Mouse (Mus musculus) midbrain, embryonic 10.5 days (tissue): ENCODE data around the gene Arx. TPM values are rescaled to one million over a fixed set of nuclear protein-coding genes. Genes with fewer than 3 reads are reported as not detected.

Experiments used
- DNase-seq: peaks from one replicate; pipeline ENCODE4 v3.0.0-alpha.2; 2017; ENCODE audit warnings: low spot score
- H3K27ac ChIP-seq: fragments of 300-500 bp; sonication (generic); replicated peaks from 2 replicates; pipeline ENCODE4 v1.5.1; 2016; ENCODE audit warnings: mild to moderate bottlenecking
- H3K27me3 ChIP-seq: fragments of 300-500 bp; sonication (generic); 2 replicates; pipeline ENCODE4 v1.6.1; 2016; ENCODE audit warnings: low read depth, mild to moderate bottlenecking; ENCODE audit not compliant: poor library complexity, severe bottlenecking
- H3K36me3 ChIP-seq: fragments of 300-500 bp; sonication (generic); 2 replicates; pipeline ENCODE4 v1.6.1; 2016; ENCODE audit warnings: mild to moderate bottlenecking, moderate library complexity
- H3K4me1 ChIP-seq: fragments of 300-500 bp; sonication (generic); 2 replicates; pipeline ENCODE4 v1.6.1; 2016
- H3K4me3 ChIP-seq: fragments of 300-500 bp; sonication (generic); 2 replicates; pipeline ENCODE4 v1.5.1; 2016; ENCODE audit warnings: mild to moderate bottlenecking, moderate library complexity
- H3K9me3 ChIP-seq: fragments of 300-500 bp; sonication (generic); replicated peaks from 2 replicates; pipeline ENCODE4 v1.6.1; 2016; ENCODE audit warnings: mild to moderate bottlenecking
- WGBS: fragments of 180-500 bp; shearing (Covaris S2); methylation state at CpG from one replicate; pipeline ENCODE4 v1.1.7; 2016; 5-methylcytosine and 5-hydroxymethylcytosine counted together
- polyA plus RNA-seq: library from polyadenylated mRNA; unstranded; fragments of >200 nt; fragmentation: Nextera tagmentation; extraction: Ambion mirVana; gene quantifications from 2 replicates; pipeline ENCODE4 v1.2.1, GENCODE M21; 2016

The Arx gene
- polyA plus RNA-seq, result 7.6 and 9.8 TPM in 2 replicates

DNA sequence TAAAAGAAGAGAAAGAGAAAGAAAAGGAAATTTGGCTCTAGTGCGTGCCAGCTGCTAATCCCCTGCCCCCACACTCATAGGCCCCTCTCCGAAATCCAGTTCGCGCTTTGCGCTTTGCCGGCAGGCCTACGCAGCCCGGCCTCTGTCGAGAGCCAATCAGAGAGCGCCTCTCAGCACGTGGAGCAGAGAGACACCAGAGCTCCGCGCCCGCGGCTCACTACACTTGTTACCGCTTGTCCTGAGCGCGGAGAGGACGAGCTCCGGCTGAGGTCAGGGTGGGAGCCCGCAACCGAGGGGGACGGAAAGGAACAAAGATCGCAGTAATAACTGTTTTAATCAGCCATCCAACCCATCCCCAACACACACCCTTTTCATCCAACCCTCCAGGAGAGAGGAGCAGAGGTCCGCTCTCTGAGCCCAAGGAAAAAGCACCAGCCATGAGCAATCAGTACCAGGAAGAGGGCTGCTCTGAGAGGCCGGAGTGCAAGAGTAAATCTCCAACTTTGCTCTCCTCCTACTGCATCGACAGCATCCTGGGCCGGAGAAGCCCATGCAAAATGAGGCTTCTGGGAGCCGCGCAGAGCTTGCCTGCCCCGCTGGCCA lies at the start of gene Arx:
Gene Arx, plus strand, starts transcription at position 155 of the 603 bp plus-strand sequence.
- WGBS, result 16% methylated on average over 31 of the region's 31 CpGs
- peak; percentile 84 for DNase-seq
- H3K9me3 ChIP-seq, result no peaks in the 10 kb centered on the region
- peak within 1 kb of the TSS; percentile 54 for H3K4me3 ChIP-seq
- peaks cover 98% of the 10 kb centered on the region for H3K27me3 ChIP-seq
- no peaks in the 10 kb centered on the region for H3K36me3 ChIP-seq
- 0 out of 2 replicates have a peak within 1 kb of the TSS, but pooled peaks have one; percentile 23 for H3K27ac ChIP-seq
- H3K4me1 ChIP-seq, result peaks cover 21% of the 10 kb centered on the region

DNA sequence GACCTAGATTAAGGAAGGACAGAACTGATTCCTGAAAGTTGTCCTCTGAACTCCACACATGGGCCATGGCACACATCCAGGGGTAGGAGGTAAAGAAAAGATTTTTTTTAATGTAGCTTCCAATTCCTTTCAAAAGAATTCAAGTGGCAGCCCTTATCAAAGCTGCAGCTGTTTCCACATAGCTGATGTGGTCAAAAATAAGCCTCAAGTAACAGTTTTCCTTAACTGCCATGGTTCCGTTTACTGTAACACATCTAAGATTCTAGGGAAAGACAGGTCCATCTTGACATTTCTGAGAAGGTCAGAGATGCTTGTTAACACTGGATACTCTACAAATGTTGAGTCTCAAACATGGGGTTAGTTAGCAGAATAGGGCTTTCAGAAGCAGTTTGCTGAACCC lies 34.9 kb upstream of the Arx start:
- no peak overlapping the region for H3K27ac ChIP-seq
- H3K4me3 ChIP-seq, result no peak overlapping the region
- DNase-seq, result no peak
- H3K27me3 ChIP-seq, result no peaks in the 10 kb centered on the region
- no peaks in the 10 kb centered on the region for H3K9me3 ChIP-seq
- H3K36me3 ChIP-seq, result no peaks in the 10 kb centered on the region
- 0 out of 2 replicates have a peak, but pooled peaks cover 1% of the 10 kb centered on the region for H3K4me1 ChIP-seq
- WGBS, result 89% methylated on average over 1 of the region's 1 CpGs

DNA sequence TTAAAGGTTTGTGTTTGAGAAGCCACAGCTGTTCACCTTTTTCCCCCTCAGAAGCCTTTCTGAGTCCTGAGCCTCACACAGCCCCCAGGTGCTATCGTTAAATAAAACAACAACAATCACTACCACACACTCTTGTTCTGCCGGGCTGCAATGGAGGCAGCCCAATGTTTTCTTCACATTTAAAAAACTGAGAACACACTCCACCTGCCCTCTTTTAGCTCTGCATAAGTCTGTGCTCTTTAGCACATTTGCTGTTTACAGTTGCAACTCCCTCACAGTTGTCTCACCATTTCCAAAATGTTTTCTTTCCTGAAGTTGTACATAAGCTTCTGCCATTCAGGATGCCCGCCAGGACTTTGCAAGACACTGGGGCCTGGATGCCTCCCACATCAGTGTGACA lies 10.6 kb upstream of the Arx start:
- 51% methylated on average over 3 of the region's 3 CpGs for WGBS
- no peak for DNase-seq

DNA sequence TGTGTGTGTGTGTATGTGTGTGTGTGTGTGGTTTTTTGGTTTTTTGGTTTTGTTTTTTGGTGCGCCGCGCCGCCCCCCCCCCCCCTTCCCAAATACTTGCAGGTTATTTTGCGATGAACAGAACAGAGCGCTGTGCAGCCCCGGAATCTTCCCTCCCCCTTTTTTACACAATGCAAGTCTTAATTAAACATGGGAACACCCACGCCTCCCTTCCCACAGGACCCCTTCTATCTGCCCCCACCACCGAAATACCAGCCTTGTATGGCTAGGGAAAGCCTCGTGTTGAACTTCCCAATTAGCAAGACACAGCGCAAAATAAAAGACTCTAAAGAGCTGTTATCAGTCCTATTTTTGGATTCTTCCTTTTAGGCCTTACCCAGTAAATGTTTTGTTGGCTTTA lies 6.3 kb upstream of the Arx start:
- H3K27me3 ChIP-seq, result peaks cover 92% of the 10 kb centered on the region
- DNase-seq, result no peak
- no peak overlapping the region for H3K27ac ChIP-seq
- peaks cover 6% of the 10 kb centered on the region; the same call in 1 of the 2 replicates for H3K4me1 ChIP-seq
- 37% methylated on average over 5 of the region's 11 CpGs for WGBS
- H3K36me3 ChIP-seq, result no peaks in the 10 kb centered on the region
- no peaks in the 10 kb centered on the region for H3K9me3 ChIP-seq
- no peak overlapping the region for H3K4me3 ChIP-seq

More for the DNA sequence above, 10.6 kb upstream of the Arx start:
- no peak overlapping the region for H3K4me3 ChIP-seq
- no peaks in the 10 kb centered on the region for H3K4me1 ChIP-seq
- no peak overlapping the region for H3K27ac ChIP-seq
- no peaks in the 10 kb centered on the region for H3K36me3 ChIP-seq
- no peaks in the 10 kb centered on the region for H3K9me3 ChIP-seq
- H3K27me3 ChIP-seq, result peaks cover 51% of the 10 kb centered on the region

DNA sequence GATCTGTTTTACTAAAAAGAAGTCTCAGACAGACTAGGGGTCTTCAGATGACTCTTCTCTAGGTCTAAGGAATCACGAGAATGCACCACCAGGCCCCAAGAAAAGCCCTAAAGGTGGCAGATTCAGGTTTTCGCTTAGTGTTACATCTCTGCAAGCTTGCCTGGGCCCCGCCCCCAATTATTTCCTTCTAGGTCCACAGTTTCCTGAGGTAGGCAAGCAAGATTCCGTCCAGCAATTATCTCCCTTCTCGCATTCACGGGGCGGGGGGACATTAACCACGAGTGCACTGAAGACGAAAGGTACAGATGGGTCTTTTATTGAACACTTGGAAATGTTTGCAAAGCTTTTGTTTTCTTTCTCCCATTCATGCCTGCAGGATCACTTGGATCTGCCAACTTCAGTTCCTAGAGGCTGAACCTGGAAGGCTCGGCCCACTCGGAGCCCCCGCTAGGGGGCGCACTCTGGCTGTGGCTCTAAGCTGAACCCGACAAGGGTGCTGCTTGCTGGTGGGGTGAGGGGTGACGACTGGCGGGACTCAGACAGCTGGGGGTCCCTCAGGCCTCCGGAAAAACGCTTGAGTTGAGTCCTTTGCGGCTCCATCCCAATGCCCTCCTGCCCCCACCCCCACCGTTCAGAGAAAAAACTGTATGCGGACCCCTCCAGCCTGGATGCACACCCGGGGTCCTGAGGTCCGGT lies 5.1 kb upstream of the Arx start:
- H3K9me3 ChIP-seq, result no peaks in the 10 kb centered on the region
- DNase-seq, result peak; percentile 75
- H3K4me1 ChIP-seq, result peaks cover 6% of the 10 kb centered on the region; the same call in 1 of the 2 replicates
- WGBS, result 20% methylated on average over 23 of the region's 23 CpGs
- H3K36me3 ChIP-seq, result no peaks in the 10 kb centered on the region
- peak overlapping the region; percentile 39 for H3K4me3 ChIP-seq
- H3K27ac ChIP-seq, result no peak overlapping the region
- H3K27me3 ChIP-seq, result peaks cover 97% of the 10 kb centered on the region

DNA sequence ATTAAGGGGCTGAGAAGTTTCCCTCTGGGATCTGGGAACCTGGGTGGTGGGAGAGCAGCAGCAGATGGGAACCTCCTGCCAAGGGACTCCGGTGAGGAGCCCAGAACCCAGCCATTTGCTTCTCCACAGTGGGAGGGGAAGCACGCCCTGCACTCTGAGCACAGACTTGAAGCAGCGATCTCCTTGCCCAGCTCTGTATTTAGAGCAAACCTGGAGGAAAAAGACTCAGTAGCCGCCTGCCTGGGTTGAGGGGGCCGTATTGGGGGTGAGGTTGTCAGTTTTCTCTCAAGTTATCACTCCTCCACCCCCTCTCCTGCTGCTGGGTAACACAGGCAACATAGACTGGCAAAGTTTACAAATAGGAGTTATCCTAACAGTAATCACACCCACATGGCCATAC lies 4.5 kb upstream of the Arx start:
- no peak for DNase-seq
- no peak overlapping the region; the same call in 1 of the 2 replicates for H3K27ac ChIP-seq
- peaks cover 10% of the 10 kb centered on the region; the same call in 1 of the 2 replicates for H3K4me1 ChIP-seq
- WGBS, result 13% methylated on average over 5 of the region's 5 CpGs
- H3K4me3 ChIP-seq, result peak overlapping the region; percentile 39
- no peaks in the 10 kb centered on the region for H3K9me3 ChIP-seq
- H3K27me3 ChIP-seq, result peaks cover 97% of the 10 kb centered on the region
- no peaks in the 10 kb centered on the region for H3K36me3 ChIP-seq

DNA sequence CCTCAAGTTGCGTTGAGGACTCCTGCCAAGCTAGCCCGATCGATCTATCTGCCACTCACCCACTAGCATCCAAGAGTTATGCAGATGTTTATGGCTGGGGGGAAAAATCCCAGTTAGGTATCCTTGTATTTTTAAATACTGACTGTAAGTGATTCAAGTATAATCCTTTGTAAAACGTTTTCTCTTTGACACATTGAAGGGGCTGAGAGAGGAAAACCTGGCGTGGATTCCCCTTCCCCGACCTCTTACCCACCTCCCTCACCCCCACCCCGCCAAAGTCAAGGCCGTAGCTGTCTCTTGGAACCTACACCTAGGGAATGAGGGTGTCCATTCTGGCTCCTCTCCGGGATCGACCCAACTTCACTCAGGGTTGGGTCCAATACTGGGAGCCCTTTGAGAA lies 1.2 kb upstream of the Arx start:
- no peak overlapping the region for H3K4me3 ChIP-seq
- peaks cover 21% of the 10 kb centered on the region for H3K4me1 ChIP-seq
- WGBS, result 22% methylated on average over 10 of the region's 10 CpGs
- H3K27ac ChIP-seq, result no peak overlapping the region
- no peaks in the 10 kb centered on the region for H3K9me3 ChIP-seq
- peaks cover 98% of the 10 kb centered on the region for H3K27me3 ChIP-seq
- no peaks in the 10 kb centered on the region for H3K36me3 ChIP-seq
- peak; percentile 14 for DNase-seq

DNA sequence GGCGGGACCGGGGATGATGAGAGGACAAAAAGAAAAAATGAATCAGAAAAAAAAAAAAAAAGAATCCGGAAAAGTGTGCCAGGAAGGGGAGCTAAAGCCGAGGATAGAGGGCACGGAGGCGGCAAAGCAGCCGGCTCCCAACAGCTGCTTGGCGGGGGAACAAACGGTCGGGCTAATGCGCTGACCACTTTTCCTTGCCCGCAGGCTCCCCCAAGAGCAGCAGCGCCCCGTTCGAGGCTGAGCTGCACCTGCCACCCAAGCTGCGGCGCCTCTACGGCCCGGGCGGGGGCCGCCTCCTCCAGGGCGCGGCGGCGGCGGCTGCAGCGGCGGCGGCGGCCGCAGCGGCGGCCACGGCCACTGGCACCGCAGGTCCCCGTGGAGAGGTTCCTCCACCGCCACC lies 2.1 kb downstream of the Arx start:
- peak; percentile 29 for DNase-seq
- Histone ChIP-seq H3K27me3 (peaks cover 98% of the 10 kb centered on the region), H3K4me3 (peak overlapping the region; percentile 54), H3K9me3 (no peaks in the 10 kb centered on the region), H3K36me3 (no peaks in the 10 kb centered on the region), H3K27ac (peak overlapping the region; percentile 69), H3K4me1 (peaks cover 15% of the 10 kb centered on the region)
- 5% methylated on average over 27 of the region's 37 CpGs for WGBS

DNA sequence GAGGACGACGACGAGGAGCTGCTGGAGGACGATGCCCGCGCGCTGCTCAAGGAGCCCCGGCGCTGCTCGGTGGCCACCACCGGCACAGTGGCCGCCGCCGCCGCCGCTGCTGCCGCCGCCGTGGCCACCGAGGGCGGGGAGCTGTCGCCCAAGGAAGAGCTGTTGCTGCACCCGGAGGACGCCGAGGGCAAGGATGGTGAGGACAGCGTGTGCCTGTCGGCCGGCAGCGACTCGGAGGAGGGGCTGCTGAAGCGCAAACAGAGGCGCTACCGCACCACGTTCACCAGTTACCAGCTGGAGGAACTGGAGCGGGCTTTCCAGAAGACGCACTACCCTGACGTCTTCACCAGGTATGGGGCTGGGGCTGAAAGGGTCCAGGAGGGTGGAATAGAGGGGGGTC lies 2.8 kb downstream of the Arx start:
- peak; percentile 52 for DNase-seq
- Histone ChIP-seq H3K27ac (peak overlapping the region; percentile 69), H3K36me3 (no peaks in the 10 kb centered on the region), H3K4me3 (peak overlapping the region; percentile 54), H3K9me3 (no peaks in the 10 kb centered on the region), H3K27me3 (peaks cover 100% of the 10 kb centered on the region), H3K4me1 (peaks cover 15% of the 10 kb centered on the region)
- WGBS, result 13% methylated on average over 37 of the region's 37 CpGs

DNA sequence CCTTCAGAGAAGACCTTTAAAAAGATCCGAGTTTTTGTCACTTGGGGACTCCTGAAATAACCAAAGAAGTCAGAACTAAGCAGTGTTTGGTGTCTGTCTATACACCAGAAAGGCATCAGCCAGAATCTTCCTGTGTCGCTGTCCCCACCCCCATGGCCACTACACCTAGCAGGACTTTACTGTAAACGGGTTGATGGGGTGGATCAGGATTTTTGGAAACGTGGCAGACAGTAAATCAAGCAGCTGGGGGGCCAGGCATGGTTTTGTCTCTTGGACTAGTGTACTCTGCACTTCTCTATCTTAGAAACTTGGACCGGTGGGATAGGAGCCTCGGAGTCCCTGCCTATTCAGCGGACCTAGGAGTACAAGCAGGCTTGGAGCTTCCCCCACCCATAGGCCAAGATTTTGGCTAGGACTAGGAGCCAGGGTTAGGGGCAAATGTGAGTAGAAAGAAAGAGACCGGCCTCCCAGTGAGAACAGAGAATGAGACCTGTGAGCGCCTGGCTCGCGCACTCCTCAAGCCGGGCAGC lies 3.7 kb downstream of the Arx start:
- Histone ChIP-seq H3K27ac (peak overlapping the region; percentile 13; the same call in 1 of the 2 replicates), H3K27me3 (peaks cover 100% of the 10 kb centered on the region), H3K36me3 (no peaks in the 10 kb centered on the region), H3K9me3 (no peaks in the 10 kb centered on the region), H3K4me3 (peak overlapping the region; percentile 54), H3K4me1 (peaks cover 19% of the 10 kb centered on the region)
- DNase-seq, result no peak
- WGBS, result 11% methylated on average over 12 of the region's 12 CpGs

DNA sequence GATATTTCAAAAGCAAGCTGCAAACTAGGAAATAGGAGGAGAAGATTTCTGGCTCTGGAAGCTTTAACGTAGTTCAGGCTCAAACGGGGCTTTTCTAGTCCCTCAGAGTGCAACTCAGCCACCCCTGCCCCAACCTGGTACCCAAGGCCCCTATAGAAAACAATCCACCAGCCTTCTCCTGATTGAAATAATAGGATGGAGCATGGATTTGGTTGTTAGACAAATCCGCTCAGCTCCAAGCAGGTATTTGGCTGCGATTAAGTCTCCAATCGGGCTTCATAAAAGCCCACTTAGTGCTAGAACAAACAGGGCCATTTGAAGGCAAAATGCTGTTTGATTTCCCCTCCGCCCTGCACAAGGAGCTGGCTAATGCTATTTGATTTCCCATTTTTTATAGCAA lies 5.8 kb downstream of the Arx start:
- peaks cover 100% of the 10 kb centered on the region for H3K27me3 ChIP-seq
- 19% methylated on average over 6 of the region's 6 CpGs for WGBS
- no peaks in the 10 kb centered on the region for H3K36me3 ChIP-seq
- H3K27ac ChIP-seq, result no peak overlapping the region
- H3K9me3 ChIP-seq, result no peaks in the 10 kb centered on the region
- DNase-seq, result peak; percentile 15
- peaks cover 16% of the 10 kb centered on the region for H3K4me1 ChIP-seq
- H3K4me3 ChIP-seq, result no peak overlapping the region

DNA sequence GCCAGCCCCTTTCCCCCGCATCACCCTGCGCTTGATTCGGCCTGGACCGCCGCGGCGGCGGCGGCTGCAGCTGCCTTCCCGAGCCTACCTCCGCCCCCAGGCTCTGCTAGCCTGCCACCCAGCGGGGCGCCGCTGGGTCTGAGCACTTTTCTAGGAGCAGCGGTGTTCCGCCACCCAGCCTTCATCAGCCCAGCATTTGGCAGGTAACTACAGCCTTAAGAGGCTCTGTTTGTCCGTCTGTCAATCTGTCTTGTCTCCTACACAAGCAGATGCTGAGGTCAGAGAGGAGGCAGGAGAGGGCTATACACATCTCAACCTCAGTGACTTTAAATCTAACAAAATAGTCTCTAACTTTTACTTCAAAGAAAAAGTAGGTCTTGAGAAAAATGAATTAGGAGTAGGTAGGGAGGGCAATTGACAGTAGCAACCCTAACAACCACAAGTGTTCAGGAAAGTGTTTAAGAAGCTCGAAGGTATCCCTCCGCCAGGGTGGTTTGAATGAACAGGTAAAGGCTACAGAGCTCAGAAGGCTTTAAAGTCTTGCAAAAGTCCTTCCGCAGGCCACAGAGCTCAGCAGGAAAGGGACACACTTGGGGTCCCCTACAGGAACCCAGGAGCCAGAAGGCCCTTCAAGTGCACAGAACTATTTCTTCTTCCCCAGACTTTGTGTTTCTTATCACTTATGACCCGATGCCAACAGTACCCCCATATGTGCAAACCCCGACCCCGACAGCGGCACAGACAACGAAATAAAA lies 8.7 kb downstream of the Arx start:
- no peaks in the 10 kb centered on the region for H3K36me3 ChIP-seq
- peaks cover 18% of the 10 kb centered on the region for H3K4me1 ChIP-seq
- peak; percentile 22 for DNase-seq
- H3K9me3 ChIP-seq, result no peaks in the 10 kb centered on the region
- H3K27ac ChIP-seq, result no peak overlapping the region
- H3K4me3 ChIP-seq, result peak overlapping the region; percentile 20; the same call in 1 of the 2 replicates
- peaks cover 100% of the 10 kb centered on the region for H3K27me3 ChIP-seq
- 17% methylated on average over 25 of the region's 25 CpGs for WGBS
